Mouse (Mus musculus) forelimb bud, embryonic 11.5 days (tissue): ENCODE data around the gene E030025P04Rik.

Experiments used
- DNase-seq: peaks from one replicate; pipeline ENCODE4 v3.0.0-alpha.2; 2012; ENCODE audit warnings: low read depth, low spot score

The E030025P04Rik gene

DNA sequence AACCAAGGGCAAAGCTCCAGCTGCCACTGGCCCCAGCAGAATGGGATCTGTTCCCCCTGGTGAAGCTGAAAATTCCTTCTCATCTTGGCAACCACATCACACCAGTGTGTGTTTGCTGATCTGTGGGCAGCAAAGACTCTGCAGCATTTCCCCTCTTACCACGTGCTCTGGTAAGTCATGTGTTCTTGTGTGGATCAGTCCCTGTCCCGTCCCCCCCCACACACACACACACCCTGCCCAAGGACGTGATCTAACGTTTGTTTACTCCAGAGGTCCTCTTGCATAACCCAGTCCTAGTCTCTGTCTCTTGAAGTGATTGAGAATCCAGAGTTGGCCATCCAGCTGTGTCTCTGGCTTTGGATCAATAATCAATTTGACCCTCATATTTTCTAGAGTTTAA lies at the start of gene E030025P04Rik:
Gene E030025P04Rik, minus strand, starts transcription at position 134 of the 400 bp plus-strand sequence.
- no peak for DNase-seq

DNA sequence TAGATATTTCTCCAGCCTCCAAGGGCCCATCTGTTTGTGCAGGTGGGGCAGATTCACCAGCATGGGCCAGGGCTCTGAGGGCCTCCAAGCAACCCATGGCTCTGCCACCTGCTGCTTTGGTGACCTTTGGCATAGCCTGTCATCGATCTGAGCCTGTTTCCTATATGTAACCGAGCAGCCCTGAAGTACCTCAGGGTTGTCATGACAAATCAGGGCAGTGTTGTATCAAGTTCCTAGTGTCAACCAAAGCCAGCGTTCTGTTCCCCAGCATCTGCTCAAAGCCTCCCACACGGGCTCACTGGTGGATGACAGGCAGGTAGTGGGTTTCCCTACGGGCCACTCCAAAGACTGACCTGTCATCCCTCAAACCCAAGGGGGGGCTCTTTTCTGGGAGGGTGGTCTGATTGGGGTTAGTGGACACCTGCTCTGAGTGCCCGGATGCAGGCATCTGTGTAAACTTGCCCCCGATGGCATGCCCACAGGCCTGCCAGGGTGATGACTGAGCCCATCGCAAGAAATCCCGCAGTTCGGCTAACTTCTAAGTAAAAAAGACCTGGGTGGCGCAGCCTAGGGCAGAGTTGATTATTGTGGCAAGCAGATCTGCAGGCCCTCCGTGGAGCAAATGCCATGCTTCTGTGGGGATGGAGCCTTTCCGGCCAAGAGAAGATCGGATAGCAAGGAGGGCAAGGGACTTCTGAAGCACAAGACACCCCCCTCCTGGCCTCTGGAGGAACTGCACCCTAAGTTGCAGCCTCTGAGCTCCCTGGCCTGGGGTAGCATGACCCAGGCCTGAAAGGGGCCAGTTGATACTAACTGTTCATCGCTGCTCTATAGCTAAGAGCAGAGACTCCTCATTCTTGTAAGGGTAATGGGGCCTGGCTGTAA lies 48.7 kb upstream of the E030025P04Rik start:
- peak; percentile 86 for DNase-seq

DNA sequence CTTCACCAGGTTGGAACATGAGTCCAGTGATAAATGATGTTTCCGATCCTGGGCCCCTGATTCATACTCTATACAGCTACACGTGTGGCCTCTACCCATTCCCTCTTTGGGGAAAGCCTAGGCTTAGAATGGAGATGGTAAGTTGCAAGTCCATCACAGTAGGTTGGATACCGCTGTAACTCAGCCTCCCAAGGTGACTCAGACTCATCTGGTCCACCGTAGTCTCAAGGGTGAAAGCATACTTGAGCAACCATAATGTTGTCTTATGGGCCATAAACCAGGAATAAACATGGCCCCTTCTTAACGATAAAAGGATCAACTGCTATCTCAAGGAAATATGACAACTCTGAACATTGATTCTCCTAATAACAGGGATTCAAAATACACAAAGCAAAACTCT lies 44.1 kb upstream of the E030025P04Rik start:
- DNase-seq, result no peak

DNA sequence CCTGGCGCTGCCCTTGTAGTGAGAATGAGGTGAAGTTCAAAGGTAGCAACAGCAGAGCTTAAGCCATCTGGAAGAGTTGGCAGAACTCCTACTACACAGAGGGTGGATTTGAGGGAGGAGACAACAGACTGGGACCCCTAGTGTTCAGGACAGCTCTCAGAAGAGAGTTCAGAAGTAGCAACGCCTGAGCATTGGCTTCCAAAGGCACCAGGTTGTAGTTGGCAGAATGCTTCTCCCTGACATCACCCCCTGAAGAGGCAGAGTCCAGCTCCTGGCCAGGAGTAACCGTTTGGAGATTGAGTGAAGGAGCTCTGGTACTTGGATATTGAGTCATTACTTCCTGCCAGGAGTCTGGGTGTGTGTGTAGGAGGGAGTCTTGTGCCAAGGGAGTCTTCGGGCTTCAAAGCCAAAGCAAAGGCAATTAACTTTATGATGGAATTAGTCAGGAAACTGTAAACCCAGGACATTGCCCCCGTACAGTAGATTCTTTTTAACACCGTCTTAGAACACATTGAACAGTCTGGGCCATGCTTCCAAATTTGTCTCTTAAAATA lies 43.5 kb upstream of the E030025P04Rik start:
- DNase-seq, result no peak

DNA sequence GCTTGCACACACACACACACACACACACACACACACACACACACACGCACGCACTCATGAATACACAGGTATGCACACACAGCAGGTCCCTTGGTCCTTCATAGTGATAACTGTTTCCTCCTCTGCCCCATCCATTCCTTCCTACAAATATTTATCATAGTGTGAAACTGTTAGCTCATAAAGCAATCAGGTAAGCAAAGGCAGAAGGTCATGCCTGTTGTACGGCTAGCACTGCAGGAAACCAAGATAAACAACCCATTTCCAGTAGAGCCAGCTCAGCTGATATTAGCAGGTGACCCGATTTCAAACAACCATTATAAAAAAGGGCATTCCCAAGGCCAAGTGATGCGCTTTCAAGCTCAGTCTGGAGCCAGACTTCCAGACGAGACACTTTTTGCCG lies 36.9 kb upstream of the E030025P04Rik start:
- no peak for DNase-seq

DNA sequence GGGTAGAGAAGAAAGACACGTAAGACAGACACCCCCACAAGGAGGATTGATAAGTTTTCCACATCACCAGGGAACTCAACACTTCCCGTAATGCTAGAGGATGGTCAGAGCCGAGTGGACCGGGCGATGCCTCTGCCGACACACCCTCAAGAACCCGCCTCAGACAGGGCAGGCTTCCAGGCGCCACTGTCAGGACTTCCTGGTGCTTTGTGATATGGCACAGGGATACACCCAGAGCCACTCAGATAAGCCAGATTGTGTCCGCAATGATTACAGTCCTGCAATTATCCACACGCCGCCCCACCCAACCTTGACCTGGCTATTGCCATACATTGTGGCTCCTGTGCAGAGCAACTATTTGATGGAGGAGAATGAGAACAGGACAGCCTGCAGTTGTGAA lies 36.1 kb upstream of the E030025P04Rik start:
- no peak for DNase-seq

DNA sequence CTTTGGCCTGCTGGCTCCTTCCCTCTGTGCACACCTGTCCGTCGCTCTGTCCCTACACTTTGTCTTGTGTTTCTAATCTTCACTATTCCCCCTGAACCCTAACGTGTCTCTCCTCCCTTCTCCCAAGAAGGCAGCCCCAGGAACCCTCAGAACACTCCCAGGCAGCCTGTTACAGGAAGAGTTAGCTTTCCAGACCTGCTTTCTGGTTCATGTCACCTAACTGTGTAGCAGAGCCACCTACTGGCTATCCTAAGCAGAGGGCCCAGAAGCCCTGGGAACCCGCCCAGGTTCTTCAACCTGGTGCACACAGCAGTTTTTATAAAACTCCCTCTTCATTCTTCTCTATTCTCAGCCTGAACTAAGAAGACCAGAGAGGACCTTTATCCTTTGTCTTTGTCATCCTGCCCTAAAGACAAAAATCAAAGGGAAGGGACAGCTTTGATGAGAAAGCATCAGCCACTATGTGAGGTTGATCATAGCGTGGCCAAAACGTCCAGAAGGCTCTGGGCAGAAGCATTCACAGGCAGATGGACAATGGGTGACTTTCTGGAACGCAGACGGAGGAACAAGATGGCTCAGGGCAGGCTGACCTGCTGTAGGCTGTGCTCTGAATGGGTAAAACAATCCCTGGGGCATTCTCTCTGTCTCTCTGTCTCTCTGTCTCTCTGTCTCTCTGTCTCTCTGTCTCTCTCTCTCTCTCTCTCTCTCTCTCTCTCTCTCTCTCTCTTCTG lies 34.8 kb upstream of the E030025P04Rik start:
- DNase-seq, result peak; percentile 51

DNA sequence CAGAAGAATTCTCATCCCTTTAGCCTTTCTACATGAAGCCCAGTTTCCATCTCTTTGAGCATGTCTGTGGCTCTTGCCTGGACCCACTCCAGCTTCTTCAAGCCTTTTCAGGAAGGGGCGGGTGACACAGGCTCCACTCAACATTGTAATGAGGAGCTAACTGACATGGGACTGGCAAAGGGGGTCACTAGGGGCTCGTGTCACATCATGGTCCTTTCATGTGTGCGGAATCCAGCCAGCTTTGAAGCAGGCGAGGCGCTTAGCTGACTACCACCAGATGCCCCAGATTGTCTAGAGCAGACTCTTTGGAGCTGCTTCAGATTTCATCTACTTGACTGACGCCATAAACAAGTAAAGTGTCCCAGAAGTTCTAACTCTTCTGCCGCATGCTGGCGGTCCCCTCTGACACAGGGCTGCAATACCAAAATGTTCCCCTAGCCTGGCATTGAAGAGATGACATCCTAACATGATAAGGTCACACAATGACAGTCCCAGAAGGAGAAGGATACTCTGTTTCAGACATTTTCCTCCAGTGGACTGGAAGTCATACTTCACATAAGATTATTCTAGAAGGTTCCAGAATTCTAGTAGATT lies 31.3 kb upstream of the E030025P04Rik start:
- DNase-seq, result no peak

DNA sequence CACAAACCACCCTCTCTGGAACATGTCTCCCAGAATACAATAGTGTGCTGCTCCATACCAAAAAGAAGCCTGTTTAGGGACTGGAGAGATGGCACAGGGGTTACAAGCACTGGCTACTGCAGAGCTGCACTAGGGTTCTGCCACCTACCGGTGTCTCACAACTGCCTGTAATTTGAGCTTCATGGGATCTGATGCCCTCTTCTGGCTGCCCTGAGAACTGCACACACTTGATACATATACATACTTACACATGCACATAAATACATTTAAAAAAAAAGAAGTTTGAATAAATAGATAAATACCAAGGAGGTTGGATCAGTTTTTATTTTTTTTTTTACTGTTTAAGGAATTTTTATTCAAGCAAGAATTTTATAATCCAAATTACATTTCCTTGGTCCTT lies 28.1 kb upstream of the E030025P04Rik start:
- no peak for DNase-seq

DNA sequence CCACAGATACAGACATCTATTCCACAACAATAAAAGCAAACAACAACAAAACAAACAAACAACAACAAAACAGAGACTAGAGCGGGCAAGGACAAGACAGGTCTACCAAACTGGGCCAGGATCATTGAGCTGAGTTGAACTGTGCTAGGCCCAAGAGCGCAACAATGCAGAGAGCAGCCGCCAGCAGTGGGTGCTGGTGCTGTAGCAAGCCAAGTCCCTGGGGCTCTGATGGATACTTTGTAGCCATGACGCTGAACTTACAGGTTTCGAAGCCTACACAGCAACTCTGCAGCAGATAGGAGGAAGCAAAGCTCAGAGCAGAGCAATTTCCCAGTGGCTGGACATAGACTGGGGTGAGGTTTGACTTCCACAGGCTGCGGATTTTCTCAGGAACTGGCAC lies 26.6 kb upstream of the E030025P04Rik start:
- DNase-seq, result no peak

DNA sequence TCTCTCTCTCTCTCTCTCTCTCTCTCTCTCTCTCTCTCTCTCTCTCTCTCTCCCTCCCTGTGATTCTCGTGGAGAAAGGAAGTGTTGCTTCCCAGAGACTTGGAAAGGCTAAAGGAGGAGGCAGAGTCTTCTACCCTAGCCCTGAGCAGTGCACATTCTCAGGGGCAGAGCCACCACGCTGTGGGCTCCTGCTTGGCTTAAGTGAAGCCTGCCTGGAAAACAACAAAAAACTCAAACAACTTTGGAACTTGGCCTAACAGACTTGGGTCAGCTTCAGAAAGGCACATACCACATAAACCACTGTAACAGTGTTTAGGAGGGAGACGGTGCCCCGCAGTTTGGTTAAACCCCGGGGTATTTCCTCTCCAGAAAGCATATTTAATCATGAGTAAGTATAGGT lies 13.5 kb upstream of the E030025P04Rik start:
- DNase-seq, result no peak

DNA sequence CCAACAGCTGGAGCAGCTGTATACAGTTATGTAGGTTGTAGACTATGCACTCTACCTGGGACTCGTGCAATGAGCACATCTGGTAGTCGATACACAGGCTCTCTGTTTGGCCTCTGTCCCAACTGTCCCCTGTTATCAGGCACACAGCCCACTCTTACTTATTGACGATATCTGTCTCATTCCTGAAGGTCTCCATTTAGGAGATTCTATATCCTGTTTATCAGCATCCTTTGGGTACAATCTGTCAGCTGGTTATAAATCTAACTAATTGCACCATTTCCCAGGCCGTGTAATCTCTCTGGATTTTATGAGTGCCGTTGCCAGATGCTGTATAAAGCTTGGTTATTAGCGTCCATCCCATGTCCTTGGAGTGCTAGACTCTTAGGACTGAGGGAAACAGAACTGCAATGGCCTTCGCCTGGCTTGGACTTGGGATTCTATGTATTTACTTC lies 747 bp upstream of the E030025P04Rik start:
- DNase-seq, result peak; percentile 40

DNA sequence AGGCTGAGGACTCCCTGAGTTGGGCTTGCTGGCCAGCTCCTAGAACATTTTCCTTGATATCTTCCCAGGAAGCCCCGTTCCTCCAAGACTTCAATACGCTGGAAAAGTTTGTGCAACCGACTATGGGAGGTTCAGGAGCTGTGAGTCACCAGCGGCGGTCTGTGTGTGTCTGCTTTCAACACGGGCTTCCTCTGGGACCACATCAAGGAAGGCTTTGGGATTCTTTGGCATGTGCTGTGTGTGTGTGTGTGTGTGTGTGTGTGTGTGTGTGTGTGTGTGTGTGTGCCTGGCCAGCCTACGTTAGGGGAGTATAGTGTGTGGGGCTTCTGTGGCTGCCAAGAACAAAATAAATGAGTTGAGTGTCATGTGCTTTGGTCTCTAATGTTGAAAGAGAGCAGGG lies 17.7 kb downstream of the E030025P04Rik start:
- DNase-seq, result no peak

DNA sequence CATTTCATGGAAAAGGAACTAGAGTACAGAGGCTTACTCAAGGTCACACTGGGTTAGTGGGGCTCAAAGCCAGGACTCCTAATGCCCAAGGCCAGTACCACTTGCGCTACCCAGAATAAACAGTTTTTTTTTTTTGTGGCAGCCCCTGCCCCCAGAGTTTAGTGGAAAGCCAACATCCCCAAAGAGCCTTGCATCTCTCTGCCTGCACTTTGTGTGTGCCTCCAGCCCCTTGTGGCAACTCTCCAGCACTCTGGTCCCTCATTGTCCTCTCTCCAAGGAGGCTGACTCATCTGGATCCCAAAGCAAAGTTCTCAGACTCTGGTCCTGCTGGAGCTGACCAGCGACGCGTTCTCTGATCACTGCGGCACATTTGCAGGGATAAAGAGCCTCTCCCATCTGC lies 18.7 kb downstream of the E030025P04Rik start:
- no peak for DNase-seq

DNA sequence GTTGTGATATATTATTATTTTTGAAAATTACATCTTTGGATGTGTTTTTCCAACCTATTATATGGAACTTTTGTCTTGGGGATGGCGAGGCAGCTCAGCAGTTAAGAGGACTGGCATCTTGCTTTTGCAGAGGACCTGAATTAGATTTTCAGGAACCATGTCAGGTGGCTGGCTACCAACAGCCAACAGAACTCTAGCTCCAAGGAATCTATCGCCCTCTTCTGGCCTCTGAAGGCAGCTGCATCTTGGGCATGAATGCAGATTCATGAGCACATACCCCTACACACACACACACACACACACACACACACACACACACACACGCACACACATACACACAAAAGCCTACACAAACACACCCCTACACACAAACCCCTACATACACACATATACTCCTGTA lies 19.9 kb downstream of the E030025P04Rik start:
- DNase-seq, result peak; percentile 31

DNA sequence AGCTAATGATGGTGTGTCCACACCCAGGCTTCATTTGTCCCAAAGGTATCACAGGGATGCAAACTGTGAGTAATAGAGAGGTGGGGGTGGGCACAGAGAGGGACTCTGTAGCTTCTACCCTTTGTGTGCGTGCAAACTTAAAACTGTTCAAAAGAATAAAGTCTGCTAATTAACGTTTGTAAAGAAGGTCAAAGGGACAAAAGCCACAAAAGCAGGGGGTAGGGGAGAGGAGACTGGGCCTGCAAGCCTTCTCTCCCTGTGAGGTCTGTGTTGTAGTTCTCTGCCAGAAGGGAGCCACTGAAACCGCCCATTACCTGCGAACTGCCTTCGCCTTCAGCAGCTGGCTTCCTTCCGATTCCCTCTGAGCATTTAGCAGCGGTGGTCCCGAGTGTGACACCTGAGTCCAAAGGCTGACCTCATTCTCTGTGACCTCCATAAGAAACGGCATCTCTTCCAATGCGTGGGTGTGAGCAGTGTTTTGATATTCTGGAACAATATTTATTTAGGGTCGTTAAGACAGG lies 34.3 kb downstream of the E030025P04Rik start:
- no peak for DNase-seq

DNA sequence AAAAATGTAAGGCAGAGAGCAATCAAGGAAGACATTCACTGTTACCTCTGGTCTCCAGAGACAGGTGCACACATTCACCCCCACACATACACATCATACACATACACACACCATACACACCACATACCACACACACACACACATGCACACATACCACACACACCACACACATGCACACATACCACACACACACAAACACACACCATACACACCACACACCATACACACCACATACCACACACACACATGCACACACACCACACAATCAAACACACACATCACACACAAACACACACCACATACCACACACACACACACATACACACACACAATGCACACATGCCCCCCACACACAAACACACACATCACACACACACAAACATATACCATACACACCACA lies 35.1 kb downstream of the E030025P04Rik start:
- DNase-seq, result no peak

DNA sequence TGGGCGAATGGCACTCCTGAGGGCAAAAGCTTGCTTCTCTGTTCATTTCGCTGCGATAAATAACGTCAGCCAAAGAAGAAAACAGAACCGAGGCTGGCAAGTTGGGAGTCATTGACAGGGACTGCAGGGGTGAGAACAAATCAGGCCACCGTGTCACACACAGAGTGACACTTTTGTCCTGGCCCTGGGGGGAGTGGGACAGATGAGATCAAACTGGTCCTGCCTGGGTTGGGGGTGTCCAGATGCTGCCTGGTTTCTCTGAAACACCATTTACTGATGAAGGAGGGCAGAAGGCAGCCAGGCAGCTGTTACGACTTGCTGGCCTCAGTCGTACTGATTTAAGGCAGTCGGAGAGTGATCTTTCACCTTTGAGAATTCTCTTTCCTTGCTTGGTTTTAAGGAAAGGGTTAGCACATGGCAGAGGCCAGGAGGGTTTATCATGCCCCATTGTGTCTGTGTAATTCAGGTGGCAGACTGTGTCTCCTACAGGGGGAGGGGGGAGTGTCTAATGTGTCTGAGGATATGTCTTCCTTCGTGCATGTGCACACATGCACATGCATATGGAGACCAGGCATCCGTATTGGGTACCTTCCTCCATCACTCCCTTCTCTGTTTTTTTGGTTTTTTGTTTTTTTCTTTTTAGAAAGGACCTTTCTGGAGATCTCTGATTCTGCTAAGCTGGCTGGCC lies 36.5 kb downstream of the E030025P04Rik start:
- no peak for DNase-seq

DNA sequence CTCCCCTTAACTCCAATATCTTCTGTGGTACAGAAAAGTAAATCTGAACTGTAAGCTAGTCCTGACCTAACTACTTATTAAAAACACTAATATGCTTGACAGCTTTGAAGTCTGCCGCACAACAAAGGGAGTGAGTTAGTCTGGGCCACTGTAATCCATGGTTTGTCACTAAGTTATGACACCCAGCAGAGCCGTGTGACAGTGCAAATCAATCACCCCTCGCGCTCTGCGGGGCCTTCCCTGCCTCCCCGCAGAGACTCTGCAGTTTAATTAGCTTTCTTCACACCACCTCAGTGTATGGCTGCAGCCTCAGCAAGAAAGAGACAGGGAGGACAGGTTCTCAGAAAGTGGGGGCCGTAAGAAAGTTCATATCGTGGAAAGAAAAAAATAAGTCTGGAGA lies 37.4 kb downstream of the E030025P04Rik start:
- no peak for DNase-seq

DNA sequence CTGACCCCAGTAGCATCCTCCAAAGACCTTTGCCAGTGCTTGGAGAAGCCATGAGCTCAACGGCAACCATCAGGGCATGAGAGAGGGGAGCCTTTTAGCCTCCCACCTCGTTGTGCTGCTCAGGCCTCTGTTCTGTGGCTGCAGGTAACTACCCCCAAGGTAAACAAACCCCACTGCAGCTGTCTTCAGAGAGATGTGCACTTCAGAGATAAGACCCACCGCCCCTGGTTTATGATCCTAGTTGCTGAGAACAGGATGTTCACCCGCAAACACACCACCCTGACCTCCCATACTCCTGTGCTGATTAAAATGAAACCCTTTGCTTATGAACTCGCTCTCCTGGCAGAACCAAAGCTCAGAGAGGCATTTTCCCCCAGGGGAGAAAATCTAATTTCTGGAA lies 38.0 kb downstream of the E030025P04Rik start:
- DNase-seq, result no peak

DNA sequence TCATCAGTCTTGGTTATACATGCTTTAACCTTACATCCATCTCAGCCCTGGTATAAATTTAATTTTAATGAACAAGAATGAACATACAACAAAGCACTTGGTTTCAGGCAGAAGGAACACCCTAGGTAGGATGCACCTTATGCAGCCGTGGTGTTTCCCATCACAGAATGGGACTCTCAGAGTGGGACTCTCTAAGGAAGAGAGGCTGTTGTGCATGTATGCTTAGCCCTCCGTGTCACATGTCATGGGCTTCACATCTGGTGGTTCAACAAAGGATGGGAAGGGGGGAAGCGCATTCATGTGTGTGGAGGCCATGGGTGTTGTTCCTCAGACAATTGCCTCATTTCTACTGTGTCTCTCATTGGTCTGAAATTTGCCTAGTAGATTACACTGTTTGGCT lies 40.8 kb downstream of the E030025P04Rik start:
- no peak for DNase-seq
